Mouse (Mus musculus): Measurements from ENCODE around the gene Sun2.
A peak's percentile ranks its signal among the peaks of the same experiment; 100 is the strongest.

DNA sequence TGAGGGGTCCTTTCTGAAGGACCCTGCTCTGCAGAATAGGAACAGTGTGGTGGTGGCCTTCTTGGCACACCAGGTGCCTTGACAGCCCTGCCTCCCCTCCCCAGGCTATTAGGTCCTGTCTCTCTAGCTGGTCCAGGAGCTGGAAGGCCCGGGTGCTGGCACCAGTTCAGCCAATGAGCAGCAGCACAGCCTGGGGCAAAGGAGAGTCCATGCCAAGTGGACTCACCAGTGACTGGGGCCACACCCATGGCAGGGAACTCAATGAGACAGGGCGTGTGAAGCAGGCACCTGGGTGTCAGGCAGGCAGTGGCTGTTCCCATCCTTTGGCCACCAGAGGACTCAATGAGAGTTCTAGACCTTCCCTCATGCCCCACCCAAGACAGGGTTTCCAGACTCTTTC lies 23.0 kb upstream of the Sun2 start:
- no peak for TF ChIP-seq CTCF (IDR thresholded peaks at IDR 0.05; ENCODE audit: borderline replicate concordance, insufficient read depth, low read depth, low read length)
- TF ChIP-seq POLR2A (IDR thresholded peaks at IDR 0.05; ENCODE audit: borderline replicate concordance, insufficient read depth, low read length): 0 out of 2 replicates have a peak, but pooled peaks have one; percentile 5
